Comparison of ENCODE assay signal across 11 mouse cellular contexts in genomic region chr5:114298212-114298894, GRCm38 (mm10). TPM values are rescaled to one million over a fixed set of nuclear protein-coding genes. Genes with fewer than 3 reads are reported as not detected.
DNase-seq lines count a peak whose midpoint lies in the region; ATAC-seq lines count a peak whose summit lies in the region.
"Had no signal": no experiment of that assay in that cellular context is flagged by ENCODE, and none has a peak within 500 bp of the region (broad histone marks: within the 10 kb centered on the region; RNA-seq: fewer than 3 reads in every experiment).

No protein-coding gene starts in this region.

- no peak overlapping the region for H3K9ac ChIP-seq in hindbrain, embryonic 12.5 days
- H3K9ac ChIP-seq in hindbrain, embryonic 16.5 days (ENCODE audit: low read depth, low read length): no peak overlapping the region
- no peak overlapping the region for H3K9ac ChIP-seq in hindbrain, embryonic 15.5 days
- H3K9ac ChIP-seq: liver, embryonic 15.5 days had no signal

- WGBS in hindbrain, embryonic 12.5 days: 59% methylated on average over 18 of the region's 18 CpGs
- WGBS in hindbrain, embryonic 16.5 days: 33% methylated on average over 18 of the region's 18 CpGs
- 44% methylated on average over 18 of the region's 18 CpGs for WGBS in hindbrain, embryonic 15.5 days

- no peaks in the 10 kb centered on the region for H3K36me3 ChIP-seq in hindbrain, embryonic 12.5 days
- H3K36me3 ChIP-seq in hindbrain, embryonic 16.5 days (ENCODE audit: control insufficient read depth, insufficient read depth, low read length): no peaks in the 10 kb centered on the region
- no peaks in the 10 kb centered on the region for H3K36me3 ChIP-seq in hindbrain, embryonic 15.5 days
- H3K36me3 ChIP-seq: liver, embryonic 15.5 days had no signal

- no peaks in the 10 kb centered on the region for H3K9me3 ChIP-seq in hindbrain, embryonic 12.5 days (replicated peaks)
- no peaks in the 10 kb centered on the region for H3K9me3 ChIP-seq in hindbrain, embryonic 16.5 days (ENCODE audit: control insufficient read depth, low read length)
- no peaks in the 10 kb centered on the region for H3K9me3 ChIP-seq in hindbrain, embryonic 15.5 days
- H3K9me3 ChIP-seq: liver, embryonic 15.5 days had no signal

- H3K4me2 ChIP-seq in hindbrain, embryonic 12.5 days (replicated peaks): no peak overlapping the region
- H3K4me2 ChIP-seq in hindbrain, embryonic 16.5 days (ENCODE audit: low read length): no peak overlapping the region
- H3K4me2 ChIP-seq in hindbrain, embryonic 15.5 days: 0 out of 2 replicates have a peak overlapping the region, but pooled peaks have one; percentile 6
- H3K4me2 ChIP-seq: liver, embryonic 15.5 days had no signal

- peak overlapping the region; percentile 53 for H3K27ac ChIP-seq in hindbrain, embryonic 12.5 days
- no peak overlapping the region for H3K27ac ChIP-seq in hindbrain, embryonic 16.5 days (ENCODE audit: low read depth, low read length)
- 0 out of 2 replicates have a peak overlapping the region, but pooled peaks have one; percentile 20 for H3K27ac ChIP-seq in hindbrain, embryonic 15.5 days (replicated peaks)
- H3K27ac ChIP-seq: gastrocnemius, adult 2 months; liver, embryonic 15.5 days had no signal

- H3K4me1 ChIP-seq in hindbrain, embryonic 12.5 days: peaks cover 31% of the 10 kb centered on the region
- peaks cover 11% of the 10 kb centered on the region for H3K4me1 ChIP-seq in hindbrain, embryonic 16.5 days (ENCODE audit: control insufficient read depth, insufficient read depth, low read depth, low read length)
- H3K4me1 ChIP-seq in hindbrain, embryonic 15.5 days (replicated peaks): peaks cover 29% of the 10 kb centered on the region

- peaks cover 80% of the 10 kb centered on the region for H3K27me3 ChIP-seq in hindbrain, embryonic 12.5 days
- H3K27me3 ChIP-seq in hindbrain, embryonic 16.5 days (replicated peaks; ENCODE audit: control insufficient read depth, insufficient read depth, low read length): peaks cover 15% of the 10 kb centered on the region
- peaks cover 29% of the 10 kb centered on the region for H3K27me3 ChIP-seq in hindbrain, embryonic 15.5 days

- ATAC-seq in hindbrain, embryonic 12.5 days (ENCODE audit: low FRiP score): 0 out of 2 replicates have a peak, but pooled peaks have one; percentile 52
- no peak for ATAC-seq in hindbrain, embryonic 16.5 days
- peak; percentile 34; the same call in 1 of the 2 replicates for ATAC-seq in hindbrain, embryonic 15.5 days (ENCODE audit: low FRiP score, low read depth)

- DNase-seq in testis, postnatal 10 days (ENCODE audit: low spot score): peak; percentile 74
- no peak for DNase-seq in testis, postnatal 14 days (ENCODE audit: low spot score)
- peak; percentile 94 for DNase-seq in retina, postnatal 1 day
- no peak for DNase-seq in urinary bladder, postnatal 4 days (ENCODE audit: low spot score in 2 of 2)
- DNase-seq in ovary, postnatal 14 days (ENCODE audit: low spot score): no peak
- DNase-seq: gastrocnemius, adult 2 months had no signal

- H3K4me3 ChIP-seq in hindbrain, embryonic 12.5 days: no peak overlapping the region
- no peak overlapping the region for H3K4me3 ChIP-seq in hindbrain, embryonic 16.5 days (ENCODE audit: low read length)
- no peak overlapping the region for H3K4me3 ChIP-seq in hindbrain, embryonic 15.5 days
- H3K4me3 ChIP-seq: gastrocnemius, adult 2 months; liver, embryonic 15.5 days had no signal

RNA-seq across cellular contexts. Expression of gene Myo1h, which starts 9.4 kb away (rescaled TPM):
- polyA plus RNA-seq in hindbrain, embryonic 12.5 days (2016; fragmentation: Nextera tagmentation; extraction: Ambion mirVana): 0.51 and 0.79 TPM in 2 replicates
- polyA plus RNA-seq in hindbrain, embryonic 16.5 days (2015; fragmentation: Nextera tagmentation; extraction: Ambion mirVana): 0.85 and 1.0 TPM in 2 replicates
- 0.60 and 0.64 TPM in 2 replicates for polyA plus RNA-seq in hindbrain, embryonic 15.5 days (2015; fragmentation: Nextera tagmentation; extraction: Ambion mirVana)

RNA-seq across cellular contexts. Expression of gene Foxn4, which starts 24.7 kb away (rescaled TPM):
- polyA plus RNA-seq in hindbrain, embryonic 12.5 days (2016; fragmentation: Nextera tagmentation; extraction: Ambion mirVana): 3.2 and 4.1 TPM in 2 replicates
- polyA plus RNA-seq in hindbrain, embryonic 16.5 days (2015; fragmentation: Nextera tagmentation; extraction: Ambion mirVana): 0.11 and 0.29 TPM in 2 replicates
- 0.12 and 0.73 TPM in 2 replicates for polyA plus RNA-seq in hindbrain, embryonic 15.5 days (2015; fragmentation: Nextera tagmentation; extraction: Ambion mirVana)
- polyA plus RNA-seq: liver, embryonic 15.5 days; small intestine, adult 2 months had no signal

Comparison
In these comparisons a context has a peak if more than half of its experiments do, and no peak if none do; other contexts are left out.
1. DNase-seq: peak in testis, postnatal 10 days (single experiment) and retina, postnatal 1 day (single experiment); none in testis, postnatal 14 days (single experiment), urinary bladder, postnatal 4 days (0 of 2) and ovary, postnatal 14 days (single experiment).